Mouse (Mus musculus): Measurements from ENCODE around the gene Por. TPM values are rescaled to one million over a fixed set of nuclear protein-coding genes. Genes with fewer than 3 reads are reported as not detected.
A peak's percentile ranks its signal among the peaks of the same experiment; 100 is the strongest.

The Por gene
- polyA plus RNA-seq, 1 experiment from 2014 or later: 45.0 TPM

GRCm38 (mm10) chr5:135657128-135657527 is 12.7 kb upstream of the Por start:
- Histone ChIP-seq H3K4me2 (no peak overlapping the region), H3K36me3 (no peaks in the 10 kb centered on the region), H3K27ac (no peak overlapping the region), H3K27me3 (no peaks in the 10 kb centered on the region), H3K9ac (no peak overlapping the region), H3K4me1 (replicated peaks) (0 out of 2 replicates have a peak, but pooled peaks cover 8% of the 10 kb centered on the region), H3K4me3 (no peak overlapping the region), H3K9me3 (replicated peaks) (no peaks in the 10 kb centered on the region)
- 78% methylated on average over 5 of the region's 5 CpGs for WGBS
- ATAC-seq (replicated peaks; ENCODE audit: insufficient number of reproducible peaks, insufficient read depth, low FRiP score, low read depth): no peak

GRCm38 (mm10) chr5:135657703-135658373 is 12.0 kb upstream of the Por start:
- Histone ChIP-seq H3K4me3 (no peak overlapping the region), H3K36me3 (no peaks in the 10 kb centered on the region), H3K9ac (0 out of 2 replicates have a peak overlapping the region, but pooled peaks have one; percentile 33), H3K27me3 (no peaks in the 10 kb centered on the region), H3K4me1 (replicated peaks) (0 out of 2 replicates have a peak, but pooled peaks cover 8% of the 10 kb centered on the region), H3K27ac (no peak overlapping the region), H3K9me3 (replicated peaks) (no peaks in the 10 kb centered on the region), H3K4me2 (peak overlapping the region; percentile 31)
- ATAC-seq (replicated peaks; ENCODE audit: insufficient number of reproducible peaks, insufficient read depth, low FRiP score, low read depth): no peak
- 37% methylated on average over 17 of the region's 17 CpGs for WGBS

- Histone ChIP-seq H3K9me3 (replicated peaks) (no peaks in the 10 kb centered on the region), H3K4me2 (no peak overlapping the region), H3K9ac (no peak overlapping the region), H3K36me3 (no peaks in the 10 kb centered on the region), H3K4me3 (no peak overlapping the region), H3K27ac (no peak overlapping the region), H3K27me3 (no peaks in the 10 kb centered on the region), H3K4me1 (replicated peaks) (0 out of 2 replicates have a peak, but pooled peaks cover 8% of the 10 kb centered on the region)
- 18% methylated on average over 4 of the region's 4 CpGs for WGBS
- no peak for ATAC-seq (replicated peaks; ENCODE audit: insufficient number of reproducible peaks, insufficient read depth, low FRiP score, low read depth)
Observed at GRCm38 (mm10) chr5:135659956-135660355, 9.9 kb upstream of the Por start.

GRCm38 (mm10) chr5:135660535-135660934 is 9.3 kb upstream of the Por start:
- H3K36me3 ChIP-seq: no peaks in the 10 kb centered on the region
- 84% methylated on average over 7 of the region's 7 CpGs for WGBS
- no peak for ATAC-seq (replicated peaks; ENCODE audit: insufficient number of reproducible peaks, insufficient read depth, low FRiP score, low read depth)
- 0 out of 2 replicates have a peak, but pooled peaks cover 8% of the 10 kb centered on the region for H3K4me1 ChIP-seq (replicated peaks)
- no peak overlapping the region for H3K4me3 ChIP-seq
- H3K27ac ChIP-seq: no peak overlapping the region
- H3K27me3 ChIP-seq: no peaks in the 10 kb centered on the region
- H3K9ac ChIP-seq: no peak overlapping the region
- H3K4me2 ChIP-seq: no peak overlapping the region
- no peaks in the 10 kb centered on the region for H3K9me3 ChIP-seq (replicated peaks)

GRCm38 (mm10) chr5:135666890-135667289 is 2.9 kb upstream of the Por start:
- Histone ChIP-seq H3K9me3 (replicated peaks) (no peaks in the 10 kb centered on the region), H3K4me2 (no peak overlapping the region), H3K27ac (no peak overlapping the region), H3K36me3 (no peaks in the 10 kb centered on the region), H3K4me1 (replicated peaks) (no peaks in the 10 kb centered on the region), H3K4me3 (no peak overlapping the region), H3K27me3 (no peaks in the 10 kb centered on the region), H3K9ac (no peak overlapping the region)
- 83% methylated on average over 5 of the region's 5 CpGs for WGBS
- ATAC-seq (replicated peaks; ENCODE audit: insufficient number of reproducible peaks, insufficient read depth, low FRiP score, low read depth): no peak

GRCm38 (mm10) chr5:135668071-135668470 is 1.8 kb upstream of the Por start:
- Histone ChIP-seq H3K9ac (no peak overlapping the region), H3K27ac (no peak overlapping the region), H3K9me3 (replicated peaks) (no peaks in the 10 kb centered on the region), H3K4me2 (no peak overlapping the region), H3K4me3 (no peak overlapping the region), H3K27me3 (no peaks in the 10 kb centered on the region), H3K4me1 (replicated peaks) (no peaks in the 10 kb centered on the region; the same call in 1 of the 2 replicates), H3K36me3 (no peaks in the 10 kb centered on the region)
- no peak for ATAC-seq (replicated peaks; ENCODE audit: insufficient number of reproducible peaks, insufficient read depth, low FRiP score, low read depth)
- WGBS: 77% methylated on average over 7 of the region's 7 CpGs

- no peaks in the 10 kb centered on the region for H3K9me3 ChIP-seq (replicated peaks)
- H3K27ac ChIP-seq: no peak overlapping the region
- ATAC-seq (replicated peaks; ENCODE audit: insufficient number of reproducible peaks, insufficient read depth, low FRiP score, low read depth): no peak
- H3K4me1 ChIP-seq (replicated peaks): peaks cover 5% of the 10 kb centered on the region; the same call in 1 of the 2 replicates
- no peak overlapping the region for H3K4me3 ChIP-seq
- peaks cover 9% of the 10 kb centered on the region; the same call in 1 of the 2 replicates for H3K27me3 ChIP-seq
- H3K4me2 ChIP-seq: no peak overlapping the region
- H3K36me3 ChIP-seq: no peaks in the 10 kb centered on the region
- no peak overlapping the region for H3K9ac ChIP-seq
- WGBS: 63% methylated on average over 2 of the region's 2 CpGs
Observed at GRCm38 (mm10) chr5:135670881-135671280, 1.0 kb downstream of the Por start.

- Histone ChIP-seq H3K36me3 (no peaks in the 10 kb centered on the region), H3K9ac (no peak overlapping the region), H3K9me3 (replicated peaks) (no peaks in the 10 kb centered on the region), H3K27ac (no peak overlapping the region), H3K27me3 (peaks cover 9% of the 10 kb centered on the region; the same call in 1 of the 2 replicates), H3K4me3 (no peak overlapping the region), H3K4me2 (no peak overlapping the region), H3K4me1 (replicated peaks) (peaks cover 5% of the 10 kb centered on the region; the same call in 1 of the 2 replicates)
- 49% methylated on average over 4 of the region's 4 CpGs for WGBS
- ATAC-seq (replicated peaks; ENCODE audit: insufficient number of reproducible peaks, insufficient read depth, low FRiP score, low read depth): no peak
Observed at GRCm38 (mm10) chr5:135672509-135672908, 2.7 kb downstream of the Por start.

GRCm38 (mm10) chr5:135672980-135673379 is 3.1 kb downstream of the Por start:
- Histone ChIP-seq H3K4me1 (replicated peaks) (peaks cover 5% of the 10 kb centered on the region; the same call in 1 of the 2 replicates), H3K4me3 (no peak overlapping the region), H3K4me2 (no peak overlapping the region), H3K27ac (peak overlapping the region; percentile 24; the same call in 1 of the 2 replicates), H3K9ac (no peak overlapping the region), H3K36me3 (no peaks in the 10 kb centered on the region), H3K27me3 (peaks cover 9% of the 10 kb centered on the region; the same call in 1 of the 2 replicates), H3K9me3 (replicated peaks) (no peaks in the 10 kb centered on the region)
- no peak for ATAC-seq (replicated peaks; ENCODE audit: insufficient number of reproducible peaks, insufficient read depth, low FRiP score, low read depth)
- WGBS: 59% methylated on average over 5 of the region's 5 CpGs

GRCm38 (mm10) chr5:135674349-135674775 is 4.5 kb downstream of the Por start:
- H3K4me1 ChIP-seq (replicated peaks): peaks cover 5% of the 10 kb centered on the region; the same call in 1 of the 2 replicates
- peaks cover 9% of the 10 kb centered on the region; the same call in 1 of the 2 replicates for H3K27me3 ChIP-seq
- H3K36me3 ChIP-seq: no peaks in the 10 kb centered on the region
- 46% methylated on average over 3 of the region's 3 CpGs for WGBS
- no peak overlapping the region for H3K4me2 ChIP-seq
- H3K4me3 ChIP-seq: no peak overlapping the region
- no peak overlapping the region for H3K27ac ChIP-seq
- H3K9ac ChIP-seq: no peak overlapping the region
- no peak for ATAC-seq (replicated peaks; ENCODE audit: insufficient number of reproducible peaks, insufficient read depth, low FRiP score, low read depth)
- H3K9me3 ChIP-seq (replicated peaks): no peaks in the 10 kb centered on the region

GRCm38 (mm10) chr5:135674821-135675220 is 5.0 kb downstream of the Por start:
- Histone ChIP-seq H3K9ac (no peak overlapping the region), H3K27me3 (peaks cover 9% of the 10 kb centered on the region; the same call in 1 of the 2 replicates), H3K4me2 (peak overlapping the region; percentile 26; the same call in 1 of the 2 replicates), H3K4me3 (no peak overlapping the region), H3K4me1 (replicated peaks) (peaks cover 5% of the 10 kb centered on the region; the same call in 1 of the 2 replicates), H3K9me3 (replicated peaks) (no peaks in the 10 kb centered on the region), H3K27ac (no peak overlapping the region), H3K36me3 (no peaks in the 10 kb centered on the region)
- WGBS: 3% methylated on average over 11 of the region's 11 CpGs
- ATAC-seq (replicated peaks; ENCODE audit: insufficient number of reproducible peaks, insufficient read depth, low FRiP score, low read depth): no peak
